Mouse (Mus musculus) heart, adult 2 months (tissue): Measurements from ENCODE around the gene A930018P22Rik.

Experiments
- CTCF ChIP-seq: fragments of 200-600 bp; IDR thresholded peaks from 2 replicates; pipeline ENCODE4 v1.8.1; 2022; ENCODE audit warnings: antibody characterized with exemption, mild to moderate bottlenecking, moderate library complexity
- POLR2A ChIP-seq: fragments of 200-500 bp; IDR thresholded peaks from 2 replicates; pipeline ENCODE4 v1.6.1; 2011; ENCODE audit warnings: mild to moderate bottlenecking, low read depth, low read length, control low read depth; ENCODE audit not compliant: insufficient read depth

- TF ChIP-seq CTCF: no peak
- no peak for TF ChIP-seq POLR2A
Measured at GRCm38 (mm10) chr2:104114898-104115297, 7.7 kb upstream of the A930018P22Rik start.
